Mouse (Mus musculus): ENCODE results near the gene Ces1c. TPM values are rescaled to one million over a fixed set of nuclear protein-coding genes. Genes with fewer than 3 reads are reported as not detected.

Gene Ces1c
- polyA plus RNA-seq, 1 experiment: not detected

DNA sequence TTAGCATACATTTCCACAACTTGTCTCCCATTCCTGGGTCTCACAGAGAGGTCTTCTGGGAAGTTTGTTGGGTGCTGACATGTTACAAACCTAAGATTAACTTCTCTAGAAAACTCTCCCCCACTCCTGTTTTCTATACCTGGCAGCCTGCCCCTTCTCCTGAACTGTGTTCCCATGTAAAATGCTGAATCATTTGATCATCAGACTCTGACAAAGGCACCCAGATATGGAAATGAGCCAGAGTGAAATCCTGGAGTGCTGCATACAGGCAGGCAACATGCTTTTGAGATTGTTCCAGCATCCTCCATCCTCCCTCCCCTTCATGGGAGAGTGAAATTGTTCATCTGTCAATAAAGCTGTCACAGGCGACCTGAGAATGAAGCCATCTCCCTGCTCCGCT is 4.6 kb downstream of the Ces1c start:
- no peaks in the 10 kb centered on the region for H3K4me1 ChIP-seq (ENCODE audit: control insufficient read depth, insufficient read depth, low read length)
- H3K27ac ChIP-seq (ENCODE audit: insufficient read depth, low read depth, low read length): no peak overlapping the region
- no peak overlapping the region for H3K4me3 ChIP-seq (ENCODE audit: insufficient read depth, low read length)
- no peak for TF ChIP-seq POLR2A (IDR thresholded peaks at IDR 0.05; ENCODE audit: borderline replicate concordance, low read depth, low read length)
- TF ChIP-seq CTCF (IDR thresholded peaks at IDR 0.05; ENCODE audit: low read depth, low read length): no peak

DNA sequence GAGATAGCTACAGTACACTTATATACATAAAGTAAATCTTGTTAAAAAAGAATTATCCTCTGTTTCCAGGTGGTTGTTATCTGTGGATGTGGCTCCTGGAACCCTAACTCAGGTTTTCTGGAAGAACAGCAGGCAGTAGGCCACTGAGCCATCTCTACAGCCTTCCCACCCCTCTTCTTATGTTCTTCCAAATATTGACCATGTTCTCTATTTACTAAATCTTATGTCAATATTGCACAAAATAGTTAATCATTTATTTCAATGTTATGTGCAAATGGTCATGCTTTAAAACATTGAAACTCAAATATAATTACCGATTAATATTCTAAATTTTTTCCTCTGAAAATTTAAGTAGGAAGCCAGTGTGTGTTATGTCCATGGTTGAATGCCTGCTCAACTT is 9.1 kb downstream of the Ces1c start:
- no peak overlapping the region for H3K27ac ChIP-seq (ENCODE audit: insufficient read depth, low read depth, low read length)
- TF ChIP-seq POLR2A (IDR thresholded peaks at IDR 0.05; ENCODE audit: borderline replicate concordance, low read depth, low read length) (no peak), CTCF (IDR thresholded peaks at IDR 0.05; ENCODE audit: low read depth, low read length) (no peak)
- no peak overlapping the region for H3K4me3 ChIP-seq (ENCODE audit: insufficient read depth, low read length)
- H3K4me1 ChIP-seq (ENCODE audit: control insufficient read depth, insufficient read depth, low read length): no peaks in the 10 kb centered on the region

DNA sequence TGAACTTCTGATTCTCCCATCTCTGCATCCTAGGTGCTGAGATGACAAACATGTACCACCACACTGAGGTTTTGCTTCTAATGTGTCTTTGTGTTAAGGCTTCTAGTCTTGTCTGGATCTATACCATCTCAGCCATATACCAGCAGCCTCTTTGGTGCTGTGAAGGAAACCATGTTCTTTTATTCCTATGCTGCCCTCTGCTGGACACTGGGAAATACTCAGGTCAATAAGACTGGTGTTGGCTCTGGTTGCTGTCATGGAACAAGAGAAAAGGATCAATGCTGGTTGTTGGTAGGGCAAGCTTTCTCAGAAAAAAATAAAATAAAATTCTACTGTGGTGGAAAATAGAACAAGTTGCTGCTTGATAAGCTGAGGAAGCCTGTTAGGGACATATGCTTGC is 35.7 kb downstream of the Ces1c start:
- no peaks in the 10 kb centered on the region for H3K4me1 ChIP-seq (ENCODE audit: control insufficient read depth, insufficient read depth, low read length)
- no peak overlapping the region for H3K4me3 ChIP-seq (ENCODE audit: insufficient read depth, low read length)
- H3K27ac ChIP-seq (ENCODE audit: insufficient read depth, low read depth, low read length): no peak overlapping the region
- TF ChIP-seq POLR2A (IDR thresholded peaks at IDR 0.05; ENCODE audit: borderline replicate concordance, low read depth, low read length) (no peak), CTCF (IDR thresholded peaks at IDR 0.05; ENCODE audit: low read depth, low read length) (no peak)

DNA sequence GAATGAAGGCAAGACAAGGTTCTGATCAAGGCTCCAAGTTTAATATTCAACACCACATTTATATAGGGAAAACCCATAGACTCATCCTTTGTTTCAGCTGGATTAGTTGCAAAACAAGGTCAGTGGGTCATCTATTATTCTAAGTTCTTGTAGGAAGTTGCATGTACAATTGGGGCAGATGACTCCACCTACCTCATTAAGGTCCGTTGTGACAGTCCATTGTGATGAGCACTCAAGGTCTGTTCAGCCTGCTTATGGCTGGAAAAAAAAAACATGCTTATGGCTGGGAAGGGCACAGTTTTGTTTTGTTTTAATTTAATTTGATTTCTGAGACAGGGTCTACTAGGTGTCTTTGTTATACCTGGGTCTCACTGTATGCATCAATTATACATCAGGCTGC is 39.8 kb downstream of the Ces1c start:
- H3K4me1 ChIP-seq (ENCODE audit: control insufficient read depth, insufficient read depth, low read length): no peaks in the 10 kb centered on the region
- no peak for TF ChIP-seq POLR2A (IDR thresholded peaks at IDR 0.05; ENCODE audit: borderline replicate concordance, low read depth, low read length)
- TF ChIP-seq CTCF (IDR thresholded peaks at IDR 0.05; ENCODE audit: low read depth, low read length): no peak
- H3K4me3 ChIP-seq (ENCODE audit: insufficient read depth, low read length): no peak overlapping the region
- H3K27ac ChIP-seq (ENCODE audit: insufficient read depth, low read depth, low read length): no peak overlapping the region

- Histone ChIP-seq H3K4me3 (ENCODE audit: insufficient read depth, low read length) (no peak overlapping the region), H3K4me1 (ENCODE audit: control insufficient read depth, insufficient read depth, low read length) (no peaks in the 10 kb centered on the region), H3K27ac (ENCODE audit: insufficient read depth, low read depth, low read length) (no peak overlapping the region)
- no peak for TF ChIP-seq POLR2A (IDR thresholded peaks at IDR 0.05; ENCODE audit: borderline replicate concordance, low read depth, low read length)
- TF ChIP-seq CTCF (IDR thresholded peaks at IDR 0.05; ENCODE audit: low read depth, low read length): no peak
These were observed 42.4 kb downstream of the Ces1c start for GRCm38 (mm10) chr8:93088686-93089122.

GRCm38 (mm10) chr8:93088193-93088592 is 42.9 kb downstream of the Ces1c start:
- Histone ChIP-seq H3K4me3 (ENCODE audit: insufficient read depth, low read length) (no peak overlapping the region), H3K27ac (ENCODE audit: insufficient read depth, low read depth, low read length) (no peak overlapping the region), H3K4me1 (ENCODE audit: control insufficient read depth, insufficient read depth, low read length) (no peaks in the 10 kb centered on the region)
- TF ChIP-seq CTCF (IDR thresholded peaks at IDR 0.05; ENCODE audit: low read depth, low read length): no peak
- no peak for TF ChIP-seq POLR2A (IDR thresholded peaks at IDR 0.05; ENCODE audit: borderline replicate concordance, low read depth, low read length)

GRCm38 (mm10) chr8:93079887-93080286 is 51.2 kb downstream of the Ces1c start, which contains the start of gene Ces1b:
Gene Ces1b (minus strand): TSS chr8:93080017.
- H3K27ac ChIP-seq (ENCODE audit: insufficient read depth, low read depth, low read length): no peak within 1 kb of the TSS
- TF ChIP-seq CTCF (IDR thresholded peaks at IDR 0.05; ENCODE audit: low read depth, low read length) (no peak), POLR2A (IDR thresholded peaks at IDR 0.05; ENCODE audit: borderline replicate concordance, low read depth, low read length) (no peak)
- no peaks in the 10 kb centered on the region for H3K4me1 ChIP-seq (ENCODE audit: control insufficient read depth, insufficient read depth, low read length)
- no peak within 1 kb of the TSS for H3K4me3 ChIP-seq (ENCODE audit: insufficient read depth, low read length)

- Histone ChIP-seq H3K4me3 (ENCODE audit: insufficient read depth, low read length) (no peak overlapping the region), H3K4me1 (ENCODE audit: control insufficient read depth, insufficient read depth, low read length) (no peaks in the 10 kb centered on the region), H3K27ac (ENCODE audit: insufficient read depth, low read depth, low read length) (no peak overlapping the region)
- TF ChIP-seq CTCF (IDR thresholded peaks at IDR 0.05; ENCODE audit: low read depth, low read length) (no peak), POLR2A (IDR thresholded peaks at IDR 0.05; ENCODE audit: borderline replicate concordance, low read depth, low read length) (no peak)
These were observed 55.8 kb downstream of the Ces1c start for GRCm38 (mm10) chr8:93075251-93075650.

DNA sequence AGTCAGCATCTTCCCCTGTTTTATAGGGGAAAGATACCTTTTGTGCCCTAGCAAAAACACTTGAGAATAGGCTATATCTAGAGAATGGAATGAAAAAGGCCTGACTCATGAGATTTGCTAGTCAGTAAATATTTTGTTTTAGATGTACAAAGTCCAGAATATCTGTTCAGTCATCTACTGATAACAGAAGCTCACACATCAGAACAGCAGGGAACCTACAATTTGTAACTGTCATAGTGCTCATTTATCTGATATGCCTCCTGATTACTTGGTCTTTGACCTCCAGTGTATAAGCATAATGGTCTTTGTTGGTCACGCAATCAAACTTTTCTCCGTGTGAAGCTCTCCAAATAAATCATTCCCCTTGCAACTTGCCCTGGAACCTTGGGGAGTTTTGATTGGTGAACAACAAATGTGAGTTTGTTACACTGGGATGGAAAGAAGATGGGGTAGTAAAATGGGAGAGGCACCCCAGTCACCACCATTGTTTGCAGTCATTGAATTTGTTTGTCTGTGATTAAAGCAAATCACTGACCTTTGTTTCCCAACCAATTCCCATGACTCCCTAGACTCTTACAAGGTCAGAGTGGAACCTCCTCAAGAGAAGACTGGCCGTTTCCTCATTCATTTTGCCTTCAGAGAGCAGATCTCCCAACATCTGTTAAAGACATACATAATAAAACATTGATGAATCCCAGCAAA is 67.5 kb downstream of the Ces1c start:
- TF ChIP-seq POLR2A (IDR thresholded peaks at IDR 0.05; ENCODE audit: borderline replicate concordance, low read depth, low read length): no peak
- no peak for TF ChIP-seq CTCF (IDR thresholded peaks at IDR 0.05; ENCODE audit: low read depth, low read length)
- no peak overlapping the region for H3K4me3 ChIP-seq (ENCODE audit: insufficient read depth, low read length)
- H3K4me1 ChIP-seq (ENCODE audit: control insufficient read depth, insufficient read depth, low read length): no peaks in the 10 kb centered on the region
- H3K27ac ChIP-seq (ENCODE audit: insufficient read depth, low read depth, low read length): no peak overlapping the region

DNA sequence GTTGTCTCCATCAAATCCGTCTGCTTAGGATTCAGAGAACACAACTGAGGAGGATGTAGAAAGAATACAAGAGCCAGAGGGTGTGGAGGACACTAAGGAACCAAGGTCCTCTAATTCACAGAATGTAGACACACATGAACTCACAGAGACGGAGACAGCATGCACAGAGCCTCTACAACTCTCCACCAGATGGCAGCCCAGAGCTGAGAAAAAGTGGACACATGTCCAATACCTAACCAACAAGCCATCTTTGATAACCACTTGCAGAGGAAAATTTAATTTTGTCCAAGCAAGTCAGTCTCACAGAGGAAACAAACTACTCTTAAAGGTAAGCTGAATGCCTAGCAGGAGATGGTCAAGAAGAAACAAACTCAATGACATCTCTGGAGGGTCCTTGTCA is 71.9 kb downstream of the Ces1c start:
- Histone ChIP-seq H3K27ac (ENCODE audit: insufficient read depth, low read depth, low read length) (no peak overlapping the region), H3K4me1 (ENCODE audit: control insufficient read depth, insufficient read depth, low read length) (no peaks in the 10 kb centered on the region), H3K4me3 (ENCODE audit: insufficient read depth, low read length) (no peak overlapping the region)
- no peak for TF ChIP-seq POLR2A (IDR thresholded peaks at IDR 0.05; ENCODE audit: borderline replicate concordance, low read depth, low read length)
- no peak for TF ChIP-seq CTCF (IDR thresholded peaks at IDR 0.05; ENCODE audit: low read depth, low read length)
